Mouse (Mus musculus): ENCODE data around the gene Fasn.

DNA sequence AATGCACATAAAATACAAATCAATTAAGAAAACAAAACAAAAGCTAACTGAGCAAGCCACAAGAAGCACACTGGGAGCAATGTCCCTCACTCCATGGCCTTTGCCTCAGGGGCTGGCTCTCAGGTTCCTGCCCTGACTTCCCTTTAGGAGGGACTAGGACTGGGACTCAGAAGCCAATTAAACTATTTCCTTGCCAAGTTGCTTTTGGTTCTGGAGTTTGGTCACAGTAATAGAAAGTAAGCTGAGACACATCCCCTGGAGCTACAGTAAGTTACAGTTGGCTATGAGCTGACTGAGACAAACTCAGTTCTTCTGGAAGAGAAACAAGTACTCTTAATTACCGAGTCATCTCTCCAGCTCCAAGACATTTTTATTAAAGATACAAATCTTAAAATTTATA is 41.5 kb upstream of the Fasn start:
- TF ChIP-seq POLR2A (IDR thresholded peaks at IDR 0.05; ENCODE audit: borderline replicate concordance, insufficient read depth, low read length): no peak
- no peak for TF ChIP-seq CTCF (IDR thresholded peaks at IDR 0.05; ENCODE audit: borderline replicate concordance, insufficient read depth, low read depth, low read length)

Measured in cerebellum, adult 2 months (tissue).